Mouse (Mus musculus): ENCODE measurements around the gene Tuba1b.

DNA sequence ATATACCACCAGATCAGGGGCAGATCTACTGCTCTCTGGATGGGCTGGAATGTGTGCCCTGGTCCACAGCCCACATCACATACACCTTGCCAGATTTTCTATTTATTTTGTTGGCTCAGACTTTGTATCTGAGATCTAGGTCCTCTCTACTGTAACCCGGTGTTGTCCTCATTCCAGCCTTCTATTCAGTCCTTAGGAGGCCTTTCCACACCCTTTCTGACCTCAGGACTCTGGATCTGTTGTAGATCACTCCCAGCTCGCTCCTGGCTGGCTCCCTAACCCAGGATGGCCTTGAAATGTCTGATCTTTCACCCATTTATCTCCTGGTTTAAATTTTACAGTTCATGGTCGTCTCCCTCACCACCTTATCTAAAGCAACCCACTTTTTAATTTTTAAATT, 9.7 kb downstream of the Tuba1b start:
- TF ChIP-seq CTCF (IDR thresholded peaks at IDR 0.05; ENCODE audit: low read depth): no peak
- TF ChIP-seq EP300 (IDR thresholded peaks at IDR 0.05; ENCODE audit: low read depth): no peak
